Mouse (Mus musculus) C2C12 (cell line): Measurements from ENCODE around the gene Rtn2.

Experiments used
- CEBPB ChIP-seq: IDR thresholded peaks from one replicate; pipeline ENCODE4 v1.6.1; 2011; ENCODE audit warnings: low read depth, mild to moderate bottlenecking, control low read depth, moderate library complexity
- CTCF ChIP-seq: IDR thresholded peaks from one replicate; pipeline ENCODE4 v1.5.1; 2011; ENCODE audit not compliant: control insufficient read depth, insufficient read depth, insufficient read length
- FOSL1 ChIP-seq: IDR thresholded peaks from one replicate; pipeline ENCODE4 v1.8.0; 2011; ENCODE audit warnings: mild to moderate bottlenecking, low read length; ENCODE audit not compliant: poor library complexity, insufficient read depth, severe bottlenecking
- MAX ChIP-seq: IDR thresholded peaks from one replicate; pipeline ENCODE4 v1.6.1; 2011; ENCODE audit warnings: mild to moderate bottlenecking, control low read depth
- MYOG ChIP-seq: IDR thresholded peaks from one replicate; pipeline ENCODE4 v1.6.1; 2011; ENCODE audit not compliant: control insufficient read depth, insufficient read length; ENCODE audit errors: extremely low read depth
- USF1 ChIP-seq: IDR thresholded peaks from one replicate; pipeline ENCODE4 v1.6.1; 2011; ENCODE audit warnings: low read depth, mild to moderate bottlenecking, control low read depth, moderate library complexity

- TF ChIP-seq CTCF (no peak), USF1 (no peak), CEBPB (no peak), MAX (no peak), MYOG (no peak), FOSL1 (no peak)
These were observed 24.7 kb downstream of the Rtn2 start for GRCm38 (mm10) chr7:19306819-19307738.
